Mouse (Mus musculus): Measurements from ENCODE around the gene Chst3.

DNA sequence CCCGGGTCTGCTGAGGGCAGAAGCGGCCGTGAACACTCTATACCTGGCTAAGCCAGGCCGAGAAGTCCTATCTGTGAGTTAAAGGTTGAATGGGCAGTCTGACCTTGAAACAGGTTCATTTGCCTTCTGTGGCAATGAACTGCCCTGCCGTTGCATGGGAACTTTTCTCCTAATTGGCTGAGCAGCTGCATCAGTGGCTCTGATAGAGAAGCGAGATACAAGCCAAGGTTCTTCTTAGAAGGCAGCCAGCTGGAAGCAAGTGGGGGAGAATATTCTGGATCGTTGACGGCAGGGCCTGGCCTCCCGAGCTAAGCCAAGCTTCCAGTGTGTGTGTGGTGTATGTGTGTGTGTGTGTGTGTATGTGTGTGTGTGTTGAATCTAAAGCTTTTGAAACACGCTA is 46.2 kb upstream of the Chst3 start:
- TF ChIP-seq CTCF (IDR thresholded peaks at IDR 0.05; ENCODE audit: low read depth, low read length) (no peak), EP300 (IDR thresholded peaks at IDR 0.05; ENCODE audit: insufficient read depth, low read depth, low read length) (no peak)
